Mouse (Mus musculus) B cell, adult 62 days (primary cell): ENCODE results near the gene Olfr794. TPM values are rescaled to one million over a fixed set of nuclear protein-coding genes. Genes with fewer than 3 reads are reported as not detected.

Source experiments
- total RNA-seq: library from RNA; stranded (reverse); gene quantifications from 4 replicates; pipeline ENCODE4 v1.2.4, GENCODE M21; 2023

Olfr794 gene
- total RNA-seq = not detected in 4 replicates

GRCm38 (mm10) chr10:129567355-129567754 lies at the start of gene Olfr794:
Gene Olfr794 (plus strand): TSS chr10:129567655.

DNA sequence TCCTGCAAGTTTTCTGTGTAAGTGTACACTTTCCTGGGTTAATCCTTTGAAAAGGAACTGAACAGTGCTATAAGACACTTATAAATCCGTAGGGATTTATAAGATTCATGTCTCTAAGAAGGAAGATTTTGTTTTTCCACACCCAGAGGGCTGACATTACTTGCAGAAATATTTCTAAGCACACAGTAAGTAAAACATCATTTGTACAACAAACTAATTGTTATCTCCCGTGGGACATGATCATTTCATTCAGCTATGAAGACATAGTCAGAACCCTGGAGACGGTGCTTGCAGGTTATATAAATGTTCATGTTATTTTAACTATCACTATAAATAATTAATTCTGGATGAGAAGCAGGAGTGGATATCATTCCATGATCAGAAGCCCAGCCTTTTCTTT lies 46.0 kb upstream of the Olfr794 start, which contains the start of gene Olfr791:
Olfr791 (plus strand) TSS at position 301 of the 400 bp plus-strand sequence.

DNA sequence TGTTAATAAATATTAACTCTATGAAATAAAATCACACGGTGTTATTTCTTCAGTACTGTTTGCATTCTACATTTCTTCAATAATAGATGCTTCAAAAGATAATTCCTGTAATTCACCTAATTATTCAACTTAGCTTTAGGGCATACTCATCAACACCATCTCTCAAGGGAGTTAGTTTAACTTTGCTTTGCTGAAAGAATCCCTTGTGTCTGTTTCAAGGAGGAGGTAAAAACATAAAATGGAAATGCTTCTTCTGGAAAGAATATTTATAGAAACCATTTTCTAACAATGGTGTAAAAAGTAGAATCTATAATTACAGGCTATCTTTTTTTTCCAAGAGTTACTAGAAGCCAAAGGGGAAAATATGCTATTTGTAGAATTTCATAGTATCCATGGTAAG lies 28.6 kb upstream of the Olfr794 start, which contains the start of gene Olfr792:
Olfr792 (plus strand) TSS at position 301 of the 400 bp plus-strand sequence.

GRCm38 (mm10) chr10:129612470-129612869 lies 45.0 kb downstream of the Olfr794 start, which contains the start of gene Olfr796:
Gene Olfr796 (minus strand): TSS chr10:129612570.

Other genes with a start within 250 kb of the Olfr794 start
- gene Olfr780, start 249.5 kb upstream of the Olfr794 start, total RNA-seq = not detected in 4 replicates
- not detected in 4 replicates for gene Olfr781, start 238.8 kb upstream of the Olfr794 start, total RNA-seq
- gene Olfr782, start 218.8 kb upstream of the Olfr794 start, total RNA-seq = not detected in 4 replicates
- not detected in 4 replicates for gene Olfr784, start 183.6 kb upstream of the Olfr794 start, total RNA-seq
- not detected in 4 replicates for gene Olfr785, start 162.2 kb upstream of the Olfr794 start, total RNA-seq
- gene Olfr786, start 140.3 kb upstream of the Olfr794 start, total RNA-seq = not detected in 4 replicates
- not detected in 4 replicates for gene Olfr787, start 105.8 kb upstream of the Olfr794 start, total RNA-seq
- gene Olfr788, start 96.7 kb upstream of the Olfr794 start, total RNA-seq = not detected in 4 replicates
- 0.12 TPM in 1 of 4 replicates, not detected in the others for gene Olfr789, start 82.9 kb upstream of the Olfr794 start, total RNA-seq
- gene Olfr790, start 69.2 kb upstream of the Olfr794 start, total RNA-seq = not detected in 4 replicates
- gene Olfr791, start 45.9 kb upstream of the Olfr794 start, total RNA-seq = not detected in 4 replicates
- gene Olfr792, start 28.5 kb upstream of the Olfr794 start, total RNA-seq = not detected in 4 replicates
- not detected in 4 replicates for gene Olfr796, start 44.9 kb downstream of the Olfr794 start, total RNA-seq
- gene Olfr798, start 60.3 kb downstream of the Olfr794 start, total RNA-seq = not detected in 4 replicates
- gene Olfr799, start 69.8 kb downstream of the Olfr794 start, total RNA-seq = not detected in 4 replicates
- not detected in 4 replicates for gene Olfr800, start 90.0 kb downstream of the Olfr794 start, total RNA-seq
- not detected in 4 replicates for gene Olfr801, start 106.2 kb downstream of the Olfr794 start, total RNA-seq
- not detected in 4 replicates for gene Olfr802, start 120.5 kb downstream of the Olfr794 start, total RNA-seq
- not detected in 4 replicates for gene Olfr803, start 126.6 kb downstream of the Olfr794 start, total RNA-seq
- not detected in 4 replicates for gene Olfr804, start 135.6 kb downstream of the Olfr794 start, total RNA-seq
- not detected in 4 replicates for gene Olfr805, start 161.7 kb downstream of the Olfr794 start, total RNA-seq
- gene Olfr806, start 174.3 kb downstream of the Olfr794 start, total RNA-seq = not detected in 4 replicates
- not detected in 4 replicates for gene Olfr807, start 190.1 kb downstream of the Olfr794 start, total RNA-seq
- not detected in 4 replicates for gene Olfr808, start 197.8 kb downstream of the Olfr794 start, total RNA-seq
- gene Olfr809, start 207.0 kb downstream of the Olfr794 start, total RNA-seq = not detected in 4 replicates
- gene Olfr810, start 227.3 kb downstream of the Olfr794 start, total RNA-seq = not detected in 4 replicates
- gene Olfr811, start 236.7 kb downstream of the Olfr794 start, total RNA-seq = not detected in 4 replicates